Mouse (Mus musculus) embryo, embryonic 9.5 days (tissue): ENCODE results near the gene Tmeff1.
"Not testable (repeated sequence)": the region's sequence is repeated elsewhere in the genome, so short reads cannot be mapped to it uniquely, and the experiment has no call there.

Experiments
- DNase-seq: peaks from one replicate; pipeline ENCODE4 v3.0.0-alpha.2; 2017; ENCODE audit errors: extremely low spot score

Tmeff1 gene

GRCm38 (mm10) chr4:48676570-48677185 is 91.7 kb downstream of the Tmeff1 start:
- DNase-seq, result no peak

- no peak for DNase-seq
Measured at GRCm38 (mm10) chr4:48677276-48677675, 92.3 kb downstream of the Tmeff1 start.

- DNase-seq, result no peak
Measured at GRCm38 (mm10) chr4:48677812-48678211, 92.8 kb downstream of the Tmeff1 start.

GRCm38 (mm10) chr4:48678793-48679192 is 93.8 kb downstream of the Tmeff1 start:
- DNase-seq, result no peak

- DNase-seq, result not testable (repeated sequence)
Measured at GRCm38 (mm10) chr4:48679728-48680127, 94.8 kb downstream of the Tmeff1 start.

GRCm38 (mm10) chr4:48680214-48680613 is 95.2 kb downstream of the Tmeff1 start:
- no peak for DNase-seq

- peak; percentile 66 for DNase-seq
Measured at GRCm38 (mm10) chr4:48680648-48681343, 95.8 kb downstream of the Tmeff1 start.

GRCm38 (mm10) chr4:48683126-48683525 is 98.2 kb downstream of the Tmeff1 start:
- DNase-seq, result no peak

- not testable (repeated sequence) for DNase-seq
Measured at GRCm38 (mm10) chr4:48683633-48684209, 98.7 kb downstream of the Tmeff1 start.

- DNase-seq, result no peak
Measured at GRCm38 (mm10) chr4:48684593-48685187, 99.7 kb downstream of the Tmeff1 start.

- no peak for DNase-seq
Measured at GRCm38 (mm10) chr4:48688148-48688547, 103.2 kb downstream of the Tmeff1 start.

GRCm38 (mm10) chr4:48690640-48691039 is 105.7 kb downstream of the Tmeff1 start:
- DNase-seq, result peak; percentile 47

- DNase-seq, result peak; percentile 65
Measured at GRCm38 (mm10) chr4:48691793-48692437, 106.9 kb downstream of the Tmeff1 start.

- no peak for DNase-seq
Measured at GRCm38 (mm10) chr4:48692736-48693292, 107.8 kb downstream of the Tmeff1 start.

- no peak for DNase-seq
Measured at GRCm38 (mm10) chr4:48696706-48697105, 111.7 kb downstream of the Tmeff1 start.

- DNase-seq, result no peak
Measured at GRCm38 (mm10) chr4:48697302-48697701, 112.3 kb downstream of the Tmeff1 start.
